Mouse (Mus musculus): ENCODE results near the gene Nop10. TPM values are rescaled to one million over a fixed set of nuclear protein-coding genes. Genes with fewer than 3 reads are reported as not detected.

Nop10 gene
- polyA plus RNA-seq, 1 experiment from 2014 or later: 196 TPM

DNA sequence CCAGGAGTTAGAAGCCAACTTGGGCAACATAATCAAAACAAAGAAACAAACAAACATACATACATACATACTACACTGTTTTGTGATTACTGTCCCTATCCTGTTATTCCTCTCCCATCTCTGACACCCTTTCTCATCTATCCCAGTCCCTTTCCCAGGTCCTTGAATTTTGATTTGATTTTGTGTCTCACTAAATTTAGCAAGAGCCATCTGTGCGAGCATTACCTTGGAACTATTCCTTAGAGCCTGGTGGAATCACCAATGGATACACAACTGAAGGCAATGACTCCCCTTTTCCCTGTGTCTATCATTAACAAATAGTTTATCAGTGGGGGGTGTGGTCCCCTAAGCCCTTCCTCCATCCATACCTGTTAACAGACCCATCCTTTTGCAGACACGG lies 31.1 kb downstream of the Nop10 start:
- 91% methylated on average over 2 of the region's 2 CpGs for WGBS
- Histone ChIP-seq H3K4me2 (no peak overlapping the region), H3K9me3 (replicated peaks) (no peaks in the 10 kb centered on the region)

DNA sequence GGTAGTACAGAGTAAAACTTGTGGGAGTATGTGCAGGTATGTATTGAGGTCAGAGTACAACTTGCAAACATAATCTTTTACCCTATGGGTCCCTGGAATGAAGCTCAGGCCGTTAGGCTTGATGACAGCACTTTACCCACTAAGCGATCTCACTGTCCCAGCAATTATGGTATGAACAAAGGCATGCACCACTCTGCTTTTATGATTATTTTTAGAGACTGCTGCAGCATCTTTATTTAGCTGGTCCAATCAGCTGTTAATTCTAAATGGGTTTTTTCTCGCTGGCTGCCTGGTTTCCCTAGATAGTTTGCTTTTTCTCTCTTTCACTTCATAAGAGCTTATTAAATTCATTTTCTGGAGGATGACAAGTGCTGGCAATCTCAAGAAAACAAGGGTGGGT lies 34.5 kb downstream of the Nop10 start:
- Histone ChIP-seq H3K9me3 (replicated peaks) (no peaks in the 10 kb centered on the region), H3K9ac (no peak overlapping the region), H3K4me1 (no peaks in the 10 kb centered on the region), H3K27me3 (no peaks in the 10 kb centered on the region), H3K36me3 (ENCODE audit: poor library complexity, severe bottlenecking) (no peaks in the 10 kb centered on the region), H3K4me3 (no peak overlapping the region), H3K4me2 (no peak overlapping the region), H3K27ac (no peak overlapping the region)
- whole genome bisulfite sequencing: 74% methylated on average over 3 of the region's 3 CpGs
- no peak for ATAC-seq

More for the DNA sequence above, 31.1 kb downstream of the Nop10 start:
- Histone ChIP-seq H3K4me3 (no peak overlapping the region), H3K27ac (no peak overlapping the region), H3K27me3 (no peaks in the 10 kb centered on the region), H3K9ac (no peak overlapping the region), H3K4me1 (no peaks in the 10 kb centered on the region), H3K36me3 (ENCODE audit: poor library complexity, severe bottlenecking) (no peaks in the 10 kb centered on the region)
- no peak for ATAC-seq

DNA sequence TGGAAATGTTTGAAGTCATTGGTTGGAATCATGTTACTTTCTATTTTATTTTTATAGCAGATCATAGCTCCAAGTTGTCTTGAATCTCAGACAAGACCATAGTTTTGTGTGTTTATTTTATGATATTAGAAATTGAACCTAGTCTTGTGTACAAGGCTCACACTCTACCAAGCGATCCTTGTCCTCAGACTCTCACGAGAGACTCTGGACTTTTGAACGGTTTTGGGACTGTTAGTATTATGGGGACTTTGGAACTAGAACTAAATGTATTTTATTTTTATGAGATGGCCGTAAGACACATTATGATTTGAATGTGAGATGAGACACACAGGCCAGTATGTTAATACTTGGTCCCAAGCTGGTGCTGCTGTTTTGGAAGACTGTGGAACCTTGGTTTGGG lies 36.5 kb downstream of the Nop10 start:
- Histone ChIP-seq H3K27me3 (no peaks in the 10 kb centered on the region), H3K4me2 (no peak overlapping the region), H3K36me3 (ENCODE audit: poor library complexity, severe bottlenecking) (no peaks in the 10 kb centered on the region), H3K9me3 (replicated peaks) (no peaks in the 10 kb centered on the region), H3K9ac (no peak overlapping the region), H3K27ac (no peak overlapping the region), H3K4me1 (no peaks in the 10 kb centered on the region), H3K4me3 (no peak overlapping the region)
- no peak for ATAC-seq
- WGBS: 94% methylated on average over 4 of the region's 4 CpGs

DNA sequence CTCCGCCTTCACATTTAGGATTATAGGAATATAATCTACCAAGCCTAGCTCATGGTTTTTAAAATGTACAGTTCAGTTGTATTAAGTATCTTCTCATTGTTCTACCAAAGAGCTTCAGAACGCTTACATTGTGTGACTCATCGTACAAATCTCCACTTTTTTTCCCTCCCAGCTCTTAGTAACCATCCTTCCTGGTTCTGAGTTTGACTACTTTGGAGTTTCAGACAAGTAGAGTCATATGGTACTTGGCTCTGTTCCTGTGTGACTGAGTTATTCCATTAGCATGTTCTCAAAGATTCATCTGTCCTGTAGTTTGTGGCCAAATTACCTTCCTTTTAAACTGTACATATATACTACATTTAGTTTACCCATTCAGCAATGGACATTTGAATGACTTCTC lies 46.9 kb downstream of the Nop10 start:
- 93% methylated on average over 3 of the region's 3 CpGs for WGBS
- Histone ChIP-seq H3K36me3 (ENCODE audit: poor library complexity, severe bottlenecking) (no peaks in the 10 kb centered on the region), H3K9me3 (replicated peaks) (no peaks in the 10 kb centered on the region), H3K4me3 (no peak overlapping the region), H3K4me1 (no peaks in the 10 kb centered on the region), H3K4me2 (no peak overlapping the region), H3K9ac (no peak overlapping the region), H3K27ac (no peak overlapping the region), H3K27me3 (no peaks in the 10 kb centered on the region)
- no peak for ATAC-seq

DNA sequence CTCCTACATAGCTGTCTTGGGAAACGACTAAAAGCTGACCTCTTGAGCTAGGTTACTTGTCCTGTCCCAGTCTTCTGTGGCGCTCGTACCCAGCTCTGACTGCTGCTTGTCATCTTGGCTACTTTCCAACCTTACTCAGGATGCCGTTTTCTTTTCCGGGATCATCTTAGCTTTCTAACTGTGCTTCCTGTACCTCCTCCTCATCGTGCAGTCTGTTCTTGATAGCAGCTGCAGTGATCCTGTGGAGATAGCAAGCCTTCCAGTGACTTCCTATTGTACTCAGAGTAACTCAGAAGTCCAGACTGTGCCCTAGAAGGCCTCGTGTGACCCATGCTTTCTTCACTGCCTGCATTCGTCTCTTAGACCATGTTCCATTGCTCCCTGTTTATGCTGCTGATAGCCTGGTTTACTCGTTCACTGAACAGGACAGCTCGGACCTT lies 47.5 kb downstream of the Nop10 start:
- H3K9ac ChIP-seq: no peak overlapping the region
- H3K36me3 ChIP-seq (ENCODE audit: poor library complexity, severe bottlenecking): no peaks in the 10 kb centered on the region
- no peak overlapping the region for H3K4me3 ChIP-seq
- no peaks in the 10 kb centered on the region for H3K9me3 ChIP-seq (replicated peaks)
- no peak overlapping the region for H3K4me2 ChIP-seq
- no peaks in the 10 kb centered on the region for H3K4me1 ChIP-seq
- no peak overlapping the region for H3K27ac ChIP-seq
- ATAC-seq: no peak
- no peaks in the 10 kb centered on the region for H3K27me3 ChIP-seq
- WGBS: 77% methylated on average over 10 of the region's 10 CpGs

Other genes starting within 250 kb of the Nop10 start
- gene Olfr1310, start 249.2 kb upstream of the Nop10 start, polyA plus RNA-seq (2015; fragmentation: Nextera tagmentation; extraction: Ambion mirVana): not detected in 2 replicates
- not detected in 2 replicates for gene Olfr1311, start 237.5 kb upstream of the Nop10 start, polyA plus RNA-seq (2015; fragmentation: Nextera tagmentation; extraction: Ambion mirVana)
- gene Olfr1312, start 211.7 kb upstream of the Nop10 start, polyA plus RNA-seq (2015; fragmentation: Nextera tagmentation; extraction: Ambion mirVana): not detected in 2 replicates
- gene Olfr1313, start 184.1 kb upstream of the Nop10 start, polyA plus RNA-seq (2015; fragmentation: Nextera tagmentation; extraction: Ambion mirVana): not detected in 2 replicates
- gene Olfr1314, start 165.1 kb upstream of the Nop10 start, polyA plus RNA-seq (2015; fragmentation: Nextera tagmentation; extraction: Ambion mirVana): not detected in 2 replicates
- not detected in 2 replicates for gene Olfr1315-ps1, start 146.5 kb upstream of the Nop10 start, polyA plus RNA-seq (2015; fragmentation: Nextera tagmentation; extraction: Ambion mirVana)
- not detected in 2 replicates for gene Olfr1316, start 126.9 kb upstream of the Nop10 start, polyA plus RNA-seq (2015; fragmentation: Nextera tagmentation; extraction: Ambion mirVana)
- gene Olfr1317, start 121.6 kb upstream of the Nop10 start, polyA plus RNA-seq (2015; fragmentation: Nextera tagmentation; extraction: Ambion mirVana): not detected in 2 replicates
- 0.06 TPM in 1 of 2 replicates, not detected in the other for gene Olfr1318, start 107.7 kb upstream of the Nop10 start, polyA plus RNA-seq (2015; fragmentation: Nextera tagmentation; extraction: Ambion mirVana)
- 9.7 and 10.6 TPM in 2 replicates for gene Lpcat4, start 22.5 kb upstream of the Nop10 start, polyA plus RNA-seq (2015; fragmentation: Nextera tagmentation; extraction: Ambion mirVana)
- not detected in 2 replicates for gene Nutm1, start 2.6 kb upstream of the Nop10 start, polyA plus RNA-seq (2015; fragmentation: Nextera tagmentation; extraction: Ambion mirVana)
- 11.8 and 14.7 TPM in 2 replicates for gene Slc12a6, start 3.9 kb downstream of the Nop10 start, polyA plus RNA-seq (2015; fragmentation: Nextera tagmentation; extraction: Ambion mirVana)
- not detected in 2 replicates for gene Gm21985, start 4.4 kb downstream of the Nop10 start, polyA plus RNA-seq (2015; fragmentation: Nextera tagmentation; extraction: Ambion mirVana)
- 139 and 147 TPM in 2 replicates for gene Emc4, start 106.1 kb downstream of the Nop10 start, polyA plus RNA-seq (2015; fragmentation: Nextera tagmentation; extraction: Ambion mirVana)
- gene Katnbl1, start 117.3 kb downstream of the Nop10 start, polyA plus RNA-seq (2015; fragmentation: Nextera tagmentation; extraction: Ambion mirVana): 46.2 and 47.6 TPM in 2 replicates
- 13.2 and 14.3 TPM in 2 replicates for gene Emc7, start 193.1 kb downstream of the Nop10 start, polyA plus RNA-seq (2015; fragmentation: Nextera tagmentation; extraction: Ambion mirVana)
- 0.35 TPM in 1 of 2 replicates, not detected in the other for gene Chrm5, start 218.8 kb downstream of the Nop10 start, polyA plus RNA-seq (2015; fragmentation: Nextera tagmentation; extraction: Ambion mirVana)
- 3.1 and 4.4 TPM in 2 replicates for gene Aven, start 231.0 kb downstream of the Nop10 start, polyA plus RNA-seq (2015; fragmentation: Nextera tagmentation; extraction: Ambion mirVana)